In genomic region chr11:6380916-6381315, GRCm38 (mm10) we compare ENCODE assay signal across 18 mouse cellular contexts.
"Had no signal": no experiment of that assay in that cellular context is flagged by ENCODE, and none has a peak within 500 bp of the region (broad histone marks: within the 10 kb centered on the region; RNA-seq: fewer than 3 reads in every experiment).

No protein-coding gene starts in this region.

- H3K4me2 ChIP-seq: kidney, embryonic 15.5 days; limb, embryonic 12.5 days; liver, embryonic 13.5 days; lung, embryonic 15.5 days; midbrain, embryonic 11.5 days; midbrain, embryonic 15.5 days; neural tube, embryonic 13.5 days had no signal

- H3K4me1 ChIP-seq: kidney, embryonic 15.5 days; limb, embryonic 12.5 days; liver, embryonic 13.5 days; lung, embryonic 15.5 days; midbrain, embryonic 15.5 days; neural tube, embryonic 13.5 days had no signal

- H3K9ac ChIP-seq: kidney, embryonic 15.5 days; limb, embryonic 12.5 days; liver, embryonic 13.5 days; liver, postnatal 0 days; lung, embryonic 15.5 days; midbrain, embryonic 15.5 days; neural tube, embryonic 13.5 days had no signal

- H3K4me3 ChIP-seq: kidney, embryonic 15.5 days; limb, embryonic 12.5 days; liver, embryonic 13.5 days; lung, embryonic 15.5 days; megakaryocyte, embryonic 14.5 days; midbrain, embryonic 15.5 days; neural tube, embryonic 13.5 days had no signal

- H3K9me3 ChIP-seq: kidney, embryonic 15.5 days; limb, embryonic 12.5 days; liver, embryonic 13.5 days; lung, embryonic 15.5 days; megakaryocyte, embryonic 14.5 days; midbrain, embryonic 15.5 days; neural tube, embryonic 13.5 days had no signal

- H3K36me3 ChIP-seq: kidney, embryonic 15.5 days; limb, embryonic 12.5 days; liver, embryonic 13.5 days; lung, embryonic 15.5 days; midbrain, embryonic 15.5 days; neural tube, embryonic 13.5 days had no signal

- H3K27me3 ChIP-seq: kidney, embryonic 15.5 days; limb, embryonic 12.5 days; liver, embryonic 13.5 days; lung, embryonic 15.5 days; megakaryocyte, embryonic 14.5 days; midbrain, embryonic 15.5 days; neural tube, embryonic 13.5 days had no signal

- H3K27ac ChIP-seq: kidney, embryonic 15.5 days; limb, embryonic 12.5 days; liver, embryonic 13.5 days; lung, embryonic 15.5 days; macrophage; midbrain, embryonic 15.5 days; neural tube, embryonic 13.5 days had no signal

- ATAC-seq: liver, postnatal 0 days; midbrain, embryonic 15.5 days had no signal

- DNase-seq: kidney, postnatal 14 days; liver; liver, embryonic 13.5 days; liver, postnatal 0 days; lung, postnatal 14 days; retina, postnatal 1 day; right cerebral cortex, postnatal 4 days; spleen, adult 18-20 months; thymus, adult 2 months; thymus, postnatal 25 days had no signal
